Mouse (Mus musculus) liver, embryonic 12.5 days (tissue): ENCODE measurements around the gene Tmed5. TPM values are rescaled to one million over a fixed set of nuclear protein-coding genes. Genes with fewer than 3 reads are reported as not detected.
"Not testable (repeated sequence)": the region's sequence is repeated elsewhere in the genome, so short reads cannot be mapped to it uniquely, and the experiment has no call there.

Experiments
- ATAC-seq: fragments of 200-750 bp; cut with Nextera tagmentation; 2 replicates; pipeline ENCODE4 v1.8.0; 2017; ENCODE audit warnings: moderate number of reproducible peaks, mild to moderate bottlenecking, moderate library complexity
- H3K27ac ChIP-seq: fragments of 300-500 bp; sonication (generic); 2 replicates; pipeline ENCODE4 v1.5.1; 2016; ENCODE audit warnings: mild to moderate bottlenecking
- H3K27me3 ChIP-seq: fragments of 300-500 bp; sonication (generic); replicated peaks from 2 replicates; pipeline ENCODE4 v1.6.1; 2016; ENCODE audit warnings: mild to moderate bottlenecking, moderate library complexity
- H3K36me3 ChIP-seq: fragments of 300-500 bp; sonication (generic); 2 replicates; pipeline ENCODE4 v1.6.1; 2016; ENCODE audit warnings: mild to moderate bottlenecking, moderate library complexity
- H3K4me1 ChIP-seq: fragments of 300-500 bp; sonication (generic); 2 replicates; pipeline ENCODE4 v1.6.1; 2016
- H3K4me2 ChIP-seq: fragments of 300-500 bp; sonication (generic); 2 replicates; pipeline ENCODE4 v1.6.1; 2016; ENCODE audit warnings: mild to moderate bottlenecking, moderate library complexity
- H3K4me3 ChIP-seq: fragments of 300-500 bp; sonication (generic); 2 replicates; pipeline ENCODE4 v1.5.1; 2016; ENCODE audit warnings: mild to moderate bottlenecking, moderate library complexity
- H3K9ac ChIP-seq: fragments of 300-500 bp; sonication (generic); 2 replicates; pipeline ENCODE4 v1.6.1; 2016; ENCODE audit warnings: mild to moderate bottlenecking, moderate library complexity
- H3K9me3 ChIP-seq: fragments of 300-500 bp; sonication (generic); replicated peaks from 2 replicates; pipeline ENCODE4 v1.6.1; 2016; ENCODE audit warnings: mild to moderate bottlenecking, moderate library complexity
- WGBS: fragments of 180-500 bp; shearing (Covaris S2); methylation state at CpG from one replicate; pipeline ENCODE4 v1.1.7; 2016; ENCODE audit not compliant: insufficient replicate concordance; 5-methylcytosine and 5-hydroxymethylcytosine counted together
- polyA plus RNA-seq: library from polyadenylated mRNA; unstranded; fragments of >200 nt; fragmentation: Nextera tagmentation; extraction: Ambion mirVana; gene quantifications from 2 replicates; pipeline ENCODE4 v1.2.1, GENCODE M21; 2016

Gene Tmed5
- 27.6 and 29.3 TPM in 2 replicates for polyA plus RNA-seq

DNA sequence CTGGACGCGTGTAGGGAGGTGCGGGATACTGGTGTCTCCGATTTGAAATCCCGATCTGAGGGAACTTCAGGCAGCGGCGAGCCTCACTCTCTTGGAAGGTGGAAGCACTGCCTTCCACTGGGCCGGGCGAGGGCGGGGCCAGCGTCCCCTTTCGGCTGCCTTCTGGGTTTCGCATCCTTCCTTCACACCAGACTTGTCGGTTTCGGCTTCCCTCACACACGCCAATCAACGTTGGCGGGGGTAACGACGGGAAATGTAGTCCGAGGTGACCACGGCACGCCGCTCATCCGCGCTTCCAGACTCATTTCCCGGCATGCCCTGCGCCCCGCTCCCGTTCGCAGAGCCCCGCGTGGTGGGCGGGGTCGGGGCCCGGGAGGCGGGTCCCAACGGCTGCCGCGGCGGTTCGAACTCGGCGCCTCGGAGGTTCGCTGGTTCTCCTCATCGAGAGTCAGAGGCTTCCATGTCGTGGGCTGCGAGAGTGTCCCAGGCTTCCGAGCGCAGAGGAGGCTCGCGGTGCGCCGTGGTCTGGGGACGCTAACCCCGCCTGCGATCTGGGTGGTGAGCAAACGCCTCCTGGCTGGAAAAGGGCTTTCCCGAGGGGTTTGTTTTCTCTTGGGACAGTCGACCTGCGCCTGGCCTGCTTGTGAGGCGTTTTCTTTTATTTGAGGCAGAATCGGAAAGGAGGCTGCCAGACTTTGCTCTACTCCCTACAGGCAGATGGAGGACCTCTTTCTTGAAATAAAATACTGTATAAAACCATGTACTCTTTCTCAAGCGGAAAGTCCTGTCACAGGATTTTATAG is at the start of gene Tmed5, which contains the start of gene Ccdc18:
TSS of gene Tmed5 (minus strand) at position 180 of the 803 bp plus-strand sequence.
TSS of gene Ccdc18 (plus strand) at position 435 of the 803 bp plus-strand sequence.
- peaks cover 13% of the 10 kb centered on the region for H3K36me3 ChIP-seq
- H3K4me3 ChIP-seq, result peak within 1 kb of the TSS; percentile 94
- peak within 1 kb of the TSS; percentile 96 for H3K4me2 ChIP-seq
- no peaks in the 10 kb centered on the region for H3K27me3 ChIP-seq
- peaks cover 21% of the 10 kb centered on the region for H3K4me1 ChIP-seq
- ATAC-seq, result peak; percentile 99
- no peaks in the 10 kb centered on the region for H3K9me3 ChIP-seq
- under 1% methylated on average over 65 of the region's 65 CpGs for WGBS
- H3K27ac ChIP-seq, result peak within 1 kb of the TSS; percentile 91
- H3K9ac ChIP-seq, result peak within 1 kb of the TSS; percentile 85

GRCm38 (mm10) chr5:108163695-108164094 is 31.3 kb upstream of the Tmed5 start:
- no peak overlapping the region for H3K27ac ChIP-seq
- ATAC-seq, result no peak
- no peak overlapping the region for H3K9ac ChIP-seq
- H3K4me1 ChIP-seq, result no peaks in the 10 kb centered on the region
- no peaks in the 10 kb centered on the region for H3K27me3 ChIP-seq
- WGBS, result 22% methylated on average over 1 of the region's 1 CpGs
- H3K4me2 ChIP-seq, result no peak overlapping the region
- no peak overlapping the region for H3K4me3 ChIP-seq
- 0 out of 2 replicates have a peak, but pooled peaks cover 4% of the 10 kb centered on the region for H3K36me3 ChIP-seq
- H3K9me3 ChIP-seq, result no peaks in the 10 kb centered on the region

DNA sequence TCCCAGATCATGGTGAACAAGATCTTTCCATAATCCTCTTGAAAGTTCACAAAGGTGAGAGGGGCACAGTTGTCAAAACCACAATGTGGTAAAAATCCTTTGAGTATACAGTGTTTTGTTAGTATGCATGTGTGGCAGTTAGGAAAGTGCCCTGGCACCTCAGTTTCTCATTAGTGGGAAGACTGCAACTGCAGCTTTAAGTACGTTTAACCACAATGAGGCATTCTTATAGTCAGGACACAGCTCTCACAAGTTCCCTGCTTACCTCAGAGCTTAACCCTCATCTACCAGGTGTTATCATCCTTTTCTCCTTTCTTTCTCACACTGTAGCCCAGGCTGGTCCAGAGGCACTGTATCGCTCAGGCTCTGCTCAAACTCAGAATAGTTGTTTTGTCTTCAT is 28.4 kb upstream of the Tmed5 start:
- WGBS, result 75% methylated on average over 2 of the region's 2 CpGs
- H3K4me2 ChIP-seq, result no peak overlapping the region
- no peak overlapping the region for H3K4me3 ChIP-seq
- no peaks in the 10 kb centered on the region for H3K9me3 ChIP-seq
- H3K27ac ChIP-seq, result no peak overlapping the region
- H3K4me1 ChIP-seq, result no peaks in the 10 kb centered on the region
- H3K9ac ChIP-seq, result no peak overlapping the region
- H3K27me3 ChIP-seq, result no peaks in the 10 kb centered on the region
- ATAC-seq, result no peak
- H3K36me3 ChIP-seq, result peaks cover 12% of the 10 kb centered on the region; the same call in 1 of the 2 replicates

DNA sequence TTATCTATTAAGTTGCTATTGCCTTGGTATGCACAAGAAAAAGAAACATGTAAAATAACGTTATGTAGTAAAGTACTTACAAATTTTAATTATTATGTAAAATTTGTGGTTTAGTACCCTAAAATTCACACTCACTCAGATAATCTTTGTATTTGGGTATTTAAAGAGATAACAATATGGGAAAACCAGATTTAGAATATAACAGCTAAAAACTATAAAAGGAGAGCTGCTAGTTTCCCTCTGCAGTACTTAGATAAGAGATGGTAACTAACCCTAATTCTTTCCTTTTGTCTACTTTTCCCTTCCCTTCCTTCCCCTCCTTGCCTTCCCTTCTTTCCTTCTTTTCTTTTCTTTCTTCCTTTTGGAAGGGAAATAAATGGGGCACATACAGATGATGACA is 20.2 kb upstream of the Tmed5 start:
- ATAC-seq, result no peak
- H3K4me3 ChIP-seq, result no peak overlapping the region

DNA sequence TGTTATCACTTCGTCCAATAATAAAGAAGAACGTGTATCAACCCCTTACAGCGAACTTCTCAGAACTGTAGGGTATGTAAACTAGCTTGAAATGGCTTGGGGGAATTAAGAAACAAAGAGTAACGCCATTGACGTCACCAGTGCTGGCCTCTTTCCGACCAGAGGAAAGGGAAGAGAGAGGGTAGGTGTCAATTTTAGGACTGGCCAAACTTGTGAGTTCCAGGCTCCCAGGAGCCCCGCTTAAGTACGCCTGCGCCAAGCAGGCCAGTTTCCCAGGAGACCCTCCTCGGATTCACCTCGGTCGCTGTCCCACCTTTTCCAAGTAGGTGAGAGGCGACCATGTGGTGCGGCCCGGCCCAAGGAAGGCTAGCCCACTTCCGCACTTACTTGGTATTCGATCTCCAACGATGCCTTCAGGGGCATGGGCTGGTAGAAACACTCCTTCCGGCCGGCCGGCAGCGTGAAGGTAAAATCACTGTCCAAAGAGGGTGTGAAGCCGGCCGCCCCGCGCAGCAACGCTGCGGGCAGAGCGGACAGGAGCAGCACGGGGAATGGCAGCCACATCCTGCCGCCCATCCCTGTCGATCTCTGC is 475 bp downstream of the Tmed5 start:
- peaks cover 15% of the 10 kb centered on the region for H3K36me3 ChIP-seq
- peak overlapping the region; percentile 91 for H3K27ac ChIP-seq
- ATAC-seq, result peak; percentile 46
- 0% methylated on average over 32 of the region's 32 CpGs for WGBS
- H3K4me3 ChIP-seq, result peak overlapping the region; percentile 94
- H3K4me1 ChIP-seq, result peaks cover 21% of the 10 kb centered on the region
- peak overlapping the region; percentile 96 for H3K4me2 ChIP-seq
- H3K27me3 ChIP-seq, result no peaks in the 10 kb centered on the region
- H3K9me3 ChIP-seq, result no peaks in the 10 kb centered on the region
- peak overlapping the region; percentile 85 for H3K9ac ChIP-seq

More for the DNA sequence above, 20.2 kb upstream of the Tmed5 start:
- 71% methylated on average over 1 of the region's 1 CpGs for WGBS
- no peak overlapping the region for H3K9ac ChIP-seq
- H3K27me3 ChIP-seq, result no peaks in the 10 kb centered on the region
- no peaks in the 10 kb centered on the region for H3K4me1 ChIP-seq
- peaks cover 18% of the 10 kb centered on the region; the same call in 1 of the 2 replicates for H3K36me3 ChIP-seq
- no peak overlapping the region for H3K4me2 ChIP-seq
- no peaks in the 10 kb centered on the region for H3K9me3 ChIP-seq
- H3K27ac ChIP-seq, result no peak overlapping the region

DNA sequence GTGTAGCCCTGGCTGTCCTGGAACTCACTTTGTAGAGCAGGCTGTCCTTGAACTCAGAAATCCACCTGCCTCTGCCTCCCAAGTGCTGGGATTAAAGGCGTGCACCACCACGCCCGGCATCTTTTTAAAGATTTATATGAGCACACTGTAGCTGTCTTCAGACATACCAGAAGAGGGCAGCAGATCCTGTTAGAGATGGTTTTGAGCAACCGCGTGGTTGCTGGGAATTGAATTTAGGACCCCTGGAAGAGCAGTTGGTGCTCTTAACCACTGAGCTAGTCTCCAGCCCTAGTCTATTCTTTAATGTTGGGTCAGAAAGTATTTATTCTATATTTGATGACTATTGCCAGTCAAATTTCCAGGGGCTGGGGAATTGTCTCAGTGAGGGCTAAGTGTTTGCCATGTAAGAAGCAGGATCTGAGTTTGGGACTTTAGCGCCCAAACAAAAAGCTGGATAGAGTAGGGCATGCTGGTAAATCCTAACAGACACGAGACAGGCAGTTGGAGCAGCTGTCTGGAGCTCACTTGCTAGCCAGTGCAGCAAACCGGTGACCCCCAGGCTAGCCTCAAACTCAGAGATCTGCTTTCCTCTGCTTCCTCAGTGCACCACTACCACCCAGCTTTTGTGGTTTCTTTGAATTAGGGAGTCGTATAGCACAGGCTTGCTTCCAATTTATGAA is 12.1 kb downstream of the Tmed5 start:
- H3K9ac ChIP-seq, result no peak overlapping the region
- no peaks in the 10 kb centered on the region for H3K27me3 ChIP-seq
- ATAC-seq, result no peak
- no peaks in the 10 kb centered on the region for H3K4me1 ChIP-seq
- H3K27ac ChIP-seq, result no peak overlapping the region
- WGBS, result 73% methylated on average over 9 of the region's 9 CpGs
- H3K9me3 ChIP-seq, result no peaks in the 10 kb centered on the region
- peaks cover 9% of the 10 kb centered on the region for H3K36me3 ChIP-seq
- H3K4me3 ChIP-seq, result no peak overlapping the region
- no peak overlapping the region for H3K4me2 ChIP-seq

DNA sequence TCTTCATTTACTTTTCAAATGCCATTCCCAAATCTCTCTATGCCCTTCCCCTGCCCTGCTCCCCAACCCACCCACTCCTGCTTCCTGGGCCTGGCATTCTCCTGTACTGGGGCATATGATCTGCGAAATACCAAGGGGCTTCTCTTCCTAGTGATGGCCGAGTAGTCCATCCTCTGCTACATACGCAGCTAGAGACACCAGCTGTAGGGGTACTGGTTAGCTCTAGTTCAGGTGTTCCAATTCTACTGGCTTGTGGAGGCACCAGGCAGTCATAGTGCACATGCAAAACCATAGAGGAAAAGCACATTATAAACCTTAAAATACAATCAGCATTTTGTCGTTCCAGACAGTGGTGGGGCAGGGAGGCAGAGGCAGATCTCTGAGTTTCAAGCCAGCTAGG is 14.7 kb downstream of the Tmed5 start:
- Histone ChIP-seq H3K36me3 (peaks cover 5% of the 10 kb centered on the region), H3K9ac (no peak overlapping the region), H3K4me2 (no peak overlapping the region), H3K27me3 (no peaks in the 10 kb centered on the region), H3K4me1 (no peaks in the 10 kb centered on the region), H3K27ac (no peak overlapping the region), H3K4me3 (no peak overlapping the region), H3K9me3 (no peaks in the 10 kb centered on the region)
- ATAC-seq, result no peak
- WGBS, result 88% methylated on average over 4 of the region's 4 CpGs

DNA sequence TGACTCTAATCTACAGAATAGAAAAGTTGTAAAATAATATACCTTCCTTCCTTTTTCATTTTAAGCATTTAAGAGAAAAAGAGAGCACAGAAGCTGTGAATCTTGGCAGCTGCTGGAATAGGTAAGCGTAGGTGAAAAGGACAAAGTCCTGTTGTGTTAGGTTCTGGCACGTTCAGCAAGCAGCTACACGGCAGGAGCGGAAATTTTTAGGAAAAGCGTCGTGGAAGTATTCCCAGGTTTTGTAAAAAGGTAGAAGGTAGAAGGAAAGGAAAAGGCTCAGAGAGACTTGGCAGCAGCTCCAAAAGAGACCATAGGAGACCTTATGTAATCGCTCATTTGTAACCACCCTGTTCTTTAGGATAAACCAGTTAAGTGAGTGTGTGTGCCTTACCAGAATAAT is 23.1 kb downstream of the Tmed5 start:
- no peak for ATAC-seq
- Histone ChIP-seq H3K27ac (no peak overlapping the region), H3K27me3 (no peaks in the 10 kb centered on the region), H3K4me2 (no peak overlapping the region), H3K9me3 (no peaks in the 10 kb centered on the region), H3K9ac (no peak overlapping the region), H3K4me1 (no peaks in the 10 kb centered on the region), H3K36me3 (peaks cover 35% of the 10 kb centered on the region), H3K4me3 (no peak overlapping the region)
- 85% methylated on average over 7 of the region's 7 CpGs for WGBS

- 81% methylated on average over 5 of the region's 5 CpGs for WGBS
- Histone ChIP-seq H3K9ac (no peak overlapping the region), H3K36me3 (peaks cover 64% of the 10 kb centered on the region), H3K27ac (no peak overlapping the region), H3K9me3 (no peaks in the 10 kb centered on the region), H3K27me3 (no peaks in the 10 kb centered on the region), H3K4me3 (no peak overlapping the region), H3K4me1 (no peaks in the 10 kb centered on the region), H3K4me2 (no peak overlapping the region)
- ATAC-seq, result no peak
Observed at GRCm38 (mm10) chr5:108104306-108104705, 28.1 kb downstream of the Tmed5 start.

GRCm38 (mm10) chr5:108100196-108100595 is 32.2 kb downstream of the Tmed5 start:
- Histone ChIP-seq H3K36me3 (peaks cover 70% of the 10 kb centered on the region), H3K4me2 (no peak overlapping the region)
- no peak for ATAC-seq

DNA sequence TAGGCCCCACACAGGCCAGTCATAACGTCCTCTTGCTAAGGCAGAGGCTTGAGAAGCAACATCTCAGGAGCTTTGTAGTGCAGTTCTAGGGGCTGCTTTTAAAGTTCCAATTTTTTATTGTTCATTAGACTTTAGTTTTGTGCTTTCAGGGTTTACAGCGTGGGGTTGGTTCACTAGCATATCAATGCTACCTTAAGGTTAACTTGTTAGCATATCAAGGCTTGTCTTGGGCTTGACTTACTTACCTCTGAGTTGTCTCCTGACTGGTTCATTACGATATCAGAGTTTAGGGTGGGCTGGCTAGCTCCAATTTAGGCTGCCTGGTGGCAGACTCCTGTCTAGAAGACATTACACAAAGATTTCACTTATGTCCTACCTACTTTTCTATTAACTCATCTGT is 34.7 kb downstream of the Tmed5 start:
- Histone ChIP-seq H3K4me2 (no peak overlapping the region), H3K9me3 (no peaks in the 10 kb centered on the region), H3K36me3 (peaks cover 66% of the 10 kb centered on the region), H3K4me1 (no peaks in the 10 kb centered on the region), H3K4me3 (no peak overlapping the region), H3K9ac (no peak overlapping the region), H3K27me3 (no peaks in the 10 kb centered on the region), H3K27ac (no peak overlapping the region)
- 81% methylated on average over 3 of the region's 3 CpGs for WGBS
- no peak for ATAC-seq

More at GRCm38 (mm10) chr5:108100196-108100595, 32.2 kb downstream of the Tmed5 start:
- H3K4me3 ChIP-seq, result no peak overlapping the region
- no peak overlapping the region for H3K27ac ChIP-seq
- H3K27me3 ChIP-seq, result no peaks in the 10 kb centered on the region
- no peaks in the 10 kb centered on the region for H3K9me3 ChIP-seq
- H3K4me1 ChIP-seq, result no peaks in the 10 kb centered on the region
- H3K9ac ChIP-seq, result no peak overlapping the region

DNA sequence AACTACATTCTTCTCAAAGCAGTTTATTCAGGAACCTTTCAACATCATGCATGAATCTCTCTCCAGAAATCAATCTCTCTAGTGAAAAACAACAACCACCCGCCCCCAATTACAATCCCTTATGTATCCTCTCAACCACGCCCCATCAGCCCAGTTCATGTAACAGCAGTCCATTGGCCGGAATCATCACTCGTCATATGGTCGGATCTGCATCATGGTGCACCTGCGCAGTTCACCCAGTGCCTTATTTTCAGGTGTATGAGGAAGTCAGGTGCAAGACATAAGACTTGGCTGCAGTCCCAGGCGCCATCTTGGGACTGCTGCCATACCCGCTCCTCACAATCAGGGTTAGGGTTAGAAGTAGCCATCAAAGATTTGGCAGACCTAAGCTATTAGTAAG is 39.7 kb downstream of the Tmed5 start:
- H3K9me3 ChIP-seq, H3K27ac ChIP-seq, H3K4me2 ChIP-seq, ATAC-seq, H3K27me3 ChIP-seq, H3K9ac ChIP-seq, H3K4me3 ChIP-seq, H3K4me1 ChIP-seq: not testable (repeated sequence)
- WGBS, result 88% methylated on average over 8 of the region's 8 CpGs
- H3K36me3 ChIP-seq, result peaks cover 70% of the 10 kb centered on the region
